Mouse (Mus musculus) intestine, embryonic 16.5 days (tissue): ENCODE measurements at regions not wholly inside any gene's neighbourhood (a gene's known extent, or its start where the extent isn't known, plus 50 kb on each side); places are given as distances from the start of the nearest gene placed in this dataset.

Experiments used
- ATAC-seq: fragments of 200-750 bp; cut with Nextera tagmentation; 2 replicates; pipeline ENCODE4 v1.8.0; 2017; ENCODE audit warnings: moderate TSS enrichment, moderate library complexity
- H3K27ac ChIP-seq: fragments of 300-500 bp; sonication (generic); 2 replicates; pipeline ENCODE4 v1.5.1; 2014; ENCODE audit warnings: mild to moderate bottlenecking, low read length
- H3K27me3 ChIP-seq: fragments of 300-500 bp; sonication (generic); replicated peaks from 2 replicates; pipeline ENCODE4 v1.6.1; 2014; ENCODE audit warnings: low read length, control low read depth, mixed read lengths; ENCODE audit not compliant: control insufficient read depth, insufficient read depth
- H3K36me3 ChIP-seq: fragments of 300-500 bp; sonication (generic); 2 replicates; pipeline ENCODE4 v1.6.1; 2014; ENCODE audit warnings: low read length, control low read depth; ENCODE audit not compliant: control insufficient read depth, insufficient read depth
- H3K4me1 ChIP-seq: fragments of 300-500 bp; sonication (generic); 2 replicates; pipeline ENCODE4 v1.6.1; 2014; ENCODE audit warnings: low read length, control low read depth, mixed read lengths; ENCODE audit not compliant: control insufficient read depth, insufficient read depth
- H3K4me2 ChIP-seq: fragments of 300-500 bp; sonication (generic); 2 replicates; pipeline ENCODE4 v1.6.1; 2014; ENCODE audit warnings: low read depth, low read length, control low read depth
- H3K4me3 ChIP-seq: fragments of 300-500 bp; sonication (generic); 2 replicates; pipeline ENCODE4 v1.5.1; 2014; ENCODE audit warnings: mild to moderate bottlenecking, low read length
- H3K9ac ChIP-seq: fragments of 300-500 bp; sonication (generic); 2 replicates; pipeline ENCODE4 v1.6.1; 2014; ENCODE audit warnings: low read depth, low read length
- H3K9me3 ChIP-seq: fragments of 300-500 bp; sonication (generic); 2 replicates; pipeline ENCODE4 v1.6.1; 2016; ENCODE audit warnings: low read length, control low read depth; ENCODE audit not compliant: control insufficient read depth
- whole genome bisulfite sequencing: fragments of 180-500 bp; shearing (Covaris S2); extraction: QIAGEN DNeasy Blood & Tissue Kit; methylation state at CpG from one replicate; pipeline ENCODE4 v1.1.7; 2014; 5-methylcytosine and 5-hydroxymethylcytosine counted together

- no peak overlapping the region for H3K4me2 ChIP-seq
- no peak for ATAC-seq
- 72% methylated on average over 4 of the region's 4 CpGs for WGBS
These were observed 64.5 kb downstream of the Gm11146 start for GRCm38 (mm10) chr16:77537351-77537750.

GRCm38 (mm10) chr16:77536746-77537145, 65.1 kb downstream of the Gm11146 start:
- no peaks in the 10 kb centered on the region for H3K36me3 ChIP-seq
- no peaks in the 10 kb centered on the region for H3K9me3 ChIP-seq
- ATAC-seq = no peak
- no peak overlapping the region for H3K27ac ChIP-seq
- 57% methylated on average over 10 of the region's 10 CpGs for WGBS
- no peaks in the 10 kb centered on the region for H3K4me1 ChIP-seq
- H3K27me3 ChIP-seq = no peaks in the 10 kb centered on the region
- no peak overlapping the region for H3K9ac ChIP-seq
- no peak overlapping the region for H3K4me2 ChIP-seq
- no peak overlapping the region for H3K4me3 ChIP-seq

More at GRCm38 (mm10) chr16:77537351-77537750, 64.5 kb downstream of the Gm11146 start:
- Histone ChIP-seq H3K9me3 (no peaks in the 10 kb centered on the region), H3K27ac (no peak overlapping the region), H3K4me3 (no peak overlapping the region), H3K36me3 (no peaks in the 10 kb centered on the region), H3K4me1 (no peaks in the 10 kb centered on the region), H3K27me3 (no peaks in the 10 kb centered on the region), H3K9ac (no peak overlapping the region)

- no peak overlapping the region for H3K4me3 ChIP-seq
- ATAC-seq = no peak
- H3K27ac ChIP-seq = no peak overlapping the region
- H3K27me3 ChIP-seq = no peaks in the 10 kb centered on the region
- H3K9me3 ChIP-seq = no peaks in the 10 kb centered on the region
- H3K4me1 ChIP-seq = no peaks in the 10 kb centered on the region
- no peaks in the 10 kb centered on the region for H3K36me3 ChIP-seq
- WGBS = 62% methylated on average over 6 of the region's 6 CpGs
- H3K9ac ChIP-seq = no peak overlapping the region
- H3K4me2 ChIP-seq = no peak overlapping the region
These were observed 65.6 kb downstream of the Gm11146 start for GRCm38 (mm10) chr16:77536314-77536713.

GRCm38 (mm10) chr16:77535021-77535420, 66.9 kb downstream of the Gm11146 start:
- no peak overlapping the region for H3K27ac ChIP-seq
- no peak overlapping the region for H3K9ac ChIP-seq
- no peaks in the 10 kb centered on the region for H3K27me3 ChIP-seq
- H3K9me3 ChIP-seq = no peaks in the 10 kb centered on the region
- ATAC-seq = no peak
- 84% methylated on average over 3 of the region's 3 CpGs for WGBS
- H3K4me2 ChIP-seq = no peak overlapping the region
- no peak overlapping the region for H3K4me3 ChIP-seq
- H3K4me1 ChIP-seq = no peaks in the 10 kb centered on the region
- H3K36me3 ChIP-seq = no peaks in the 10 kb centered on the region

- ATAC-seq = no peak
- H3K9me3 ChIP-seq = no peaks in the 10 kb centered on the region
- H3K27ac ChIP-seq = no peak overlapping the region
- H3K4me2 ChIP-seq = no peak overlapping the region
- H3K4me3 ChIP-seq = no peak overlapping the region
- no peaks in the 10 kb centered on the region for H3K4me1 ChIP-seq
- H3K36me3 ChIP-seq = no peaks in the 10 kb centered on the region
- no peaks in the 10 kb centered on the region for H3K27me3 ChIP-seq
- no peak overlapping the region for H3K9ac ChIP-seq
- WGBS = 81% methylated on average over 10 of the region's 10 CpGs
These were observed 70.3 kb downstream of the Gm11146 start for GRCm38 (mm10) chr16:77531596-77531995.

GRCm38 (mm10) chr16:77527951-77528350, 73.9 kb downstream of the Gm11146 start:
- Histone ChIP-seq H3K9ac (no peak overlapping the region), H3K4me1 (no peaks in the 10 kb centered on the region), H3K27ac (no peak overlapping the region), H3K27me3 (no peaks in the 10 kb centered on the region), H3K36me3 (no peaks in the 10 kb centered on the region), H3K9me3 (no peaks in the 10 kb centered on the region), H3K4me3 (no peak overlapping the region), H3K4me2 (no peak overlapping the region)
- no peak for ATAC-seq
- WGBS = 59% methylated on average over 1 of the region's 1 CpGs

GRCm38 (mm10) chr16:77514606-77515005, 87.3 kb downstream of the Gm11146 start:
- no peaks in the 10 kb centered on the region for H3K36me3 ChIP-seq
- no peak for ATAC-seq
- H3K27me3 ChIP-seq = no peaks in the 10 kb centered on the region
- H3K9ac ChIP-seq = no peak overlapping the region
- no peaks in the 10 kb centered on the region for H3K9me3 ChIP-seq
- H3K4me1 ChIP-seq = no peaks in the 10 kb centered on the region
- no peak overlapping the region for H3K4me2 ChIP-seq
- no peak overlapping the region for H3K4me3 ChIP-seq
- no peak overlapping the region for H3K27ac ChIP-seq
- 82% methylated on average over 3 of the region's 3 CpGs for WGBS

GRCm38 (mm10) chr16:77503556-77503955, 98.3 kb downstream of the Gm11146 start:
- H3K4me3 ChIP-seq = no peak overlapping the region
- H3K4me2 ChIP-seq = no peak overlapping the region
- 71% methylated on average over 5 of the region's 5 CpGs for WGBS
- H3K4me1 ChIP-seq = 0 out of 2 replicates have a peak, but pooled peaks cover 5% of the 10 kb centered on the region
- ATAC-seq = no peak
- H3K36me3 ChIP-seq = no peaks in the 10 kb centered on the region
- 0 out of 2 replicates have a peak, but pooled peaks cover 4% of the 10 kb centered on the region for H3K9me3 ChIP-seq
- H3K27me3 ChIP-seq = no peaks in the 10 kb centered on the region
- H3K27ac ChIP-seq = no peak overlapping the region
- H3K9ac ChIP-seq = no peak overlapping the region

GRCm38 (mm10) chr16:77502916-77503315, 99.0 kb downstream of the Gm11146 start:
- Histone ChIP-seq H3K36me3 (no peaks in the 10 kb centered on the region), H3K4me3 (no peak overlapping the region), H3K4me2 (no peak overlapping the region), H3K27me3 (no peaks in the 10 kb centered on the region), H3K9me3 (0 out of 2 replicates have a peak, but pooled peaks cover 4% of the 10 kb centered on the region), H3K9ac (no peak overlapping the region), H3K27ac (no peak overlapping the region), H3K4me1 (0 out of 2 replicates have a peak, but pooled peaks cover 5% of the 10 kb centered on the region)
- WGBS = 70% methylated on average over 5 of the region's 5 CpGs
- ATAC-seq = no peak

GRCm38 (mm10) chr16:77502026-77502425, 99.9 kb downstream of the Gm11146 start:
- no peak overlapping the region for H3K9ac ChIP-seq
- H3K4me3 ChIP-seq = no peak overlapping the region
- WGBS = 67% methylated on average over 3 of the region's 3 CpGs
- 0 out of 2 replicates have a peak, but pooled peaks cover under 1% of the 10 kb centered on the region for H3K9me3 ChIP-seq
- 0 out of 2 replicates have a peak, but pooled peaks cover 5% of the 10 kb centered on the region for H3K4me1 ChIP-seq
- H3K4me2 ChIP-seq = no peak overlapping the region
- H3K36me3 ChIP-seq = no peaks in the 10 kb centered on the region
- H3K27me3 ChIP-seq = no peaks in the 10 kb centered on the region
- no peak overlapping the region for H3K27ac ChIP-seq
- ATAC-seq = no peak
